Mouse (Mus musculus): ENCODE data around the gene Arg2. TPM values are rescaled to one million over a fixed set of nuclear protein-coding genes. Genes with fewer than 3 reads are reported as not detected.
A peak's percentile ranks its signal among the peaks of the same experiment; 100 is the strongest.

The Arg2 gene
- polyA plus RNA-seq, 1 experiment from 2014 or later: 0.24 TPM

GRCm38 (mm10) chr12:79135105-79135504 is 4.5 kb downstream of the Arg2 start:
- DNase-seq (ENCODE audit: low spot score): no peak
- Histone ChIP-seq H3K4me1 (peaks cover 23% of the 10 kb centered on the region), H3K36me3 (no peaks in the 10 kb centered on the region), H3K9me3 (no peaks in the 10 kb centered on the region), H3K4me3 (no peak overlapping the region), H3K27me3 (ENCODE audit: insufficient read depth, poor library complexity, severe bottlenecking) (peaks cover 49% of the 10 kb centered on the region), H3K27ac (no peak overlapping the region)
- WGBS: 41% methylated on average over 4 of the region's 4 CpGs

- no peak overlapping the region for H3K4me3 ChIP-seq
- 74% methylated on average over 7 of the region's 7 CpGs for WGBS
- no peak for DNase-seq (ENCODE audit: low spot score)
These were observed 6.4 kb downstream of the Arg2 start for GRCm38 (mm10) chr12:79136949-79137348.

GRCm38 (mm10) chr12:79138999-79139398 is 8.4 kb downstream of the Arg2 start:
- no peak overlapping the region for H3K27ac ChIP-seq
- DNase-seq (ENCODE audit: low spot score): no peak
- H3K27me3 ChIP-seq (ENCODE audit: insufficient read depth, poor library complexity, severe bottlenecking): peaks cover 11% of the 10 kb centered on the region; the same call in 1 of the 2 replicates
- no peaks in the 10 kb centered on the region for H3K36me3 ChIP-seq
- H3K4me3 ChIP-seq: no peak overlapping the region
- no peaks in the 10 kb centered on the region for H3K9me3 ChIP-seq
- peaks cover 8% of the 10 kb centered on the region for H3K4me1 ChIP-seq

More at GRCm38 (mm10) chr12:79136949-79137348, 6.4 kb downstream of the Arg2 start:
- H3K36me3 ChIP-seq: no peaks in the 10 kb centered on the region
- peaks cover 31% of the 10 kb centered on the region for H3K27me3 ChIP-seq (ENCODE audit: insufficient read depth, poor library complexity, severe bottlenecking)
- peaks cover 8% of the 10 kb centered on the region for H3K4me1 ChIP-seq
- no peaks in the 10 kb centered on the region for H3K9me3 ChIP-seq
- H3K27ac ChIP-seq: no peak overlapping the region

- Histone ChIP-seq H3K9me3 (no peaks in the 10 kb centered on the region), H3K4me1 (peaks cover 8% of the 10 kb centered on the region), H3K27ac (no peak overlapping the region), H3K4me3 (no peak overlapping the region), H3K27me3 (ENCODE audit: insufficient read depth, poor library complexity, severe bottlenecking) (peaks cover 7% of the 10 kb centered on the region; the same call in 1 of the 2 replicates), H3K36me3 (no peaks in the 10 kb centered on the region)
- 39% methylated on average over 1 of the region's 1 CpGs for WGBS
- DNase-seq (ENCODE audit: low spot score): peak; percentile 13
These were observed 8.8 kb downstream of the Arg2 start for GRCm38 (mm10) chr12:79139417-79139816.

GRCm38 (mm10) chr12:79140811-79141210 is 10.2 kb downstream of the Arg2 start:
- Histone ChIP-seq H3K4me1 (no peaks in the 10 kb centered on the region), H3K27me3 (ENCODE audit: insufficient read depth, poor library complexity, severe bottlenecking) (no peaks in the 10 kb centered on the region), H3K36me3 (no peaks in the 10 kb centered on the region), H3K9me3 (no peaks in the 10 kb centered on the region), H3K27ac (no peak overlapping the region), H3K4me3 (no peak overlapping the region)
- DNase-seq (ENCODE audit: low spot score): peak; percentile 13
- WGBS: 81% methylated on average over 2 of the region's 2 CpGs

- H3K4me1 ChIP-seq: no peaks in the 10 kb centered on the region
These were observed 10.8 kb downstream of the Arg2 start for GRCm38 (mm10) chr12:79141384-79141783.

GRCm38 (mm10) chr12:79149653-79150052 is 19.1 kb downstream of the Arg2 start:
- H3K9me3 ChIP-seq: no peaks in the 10 kb centered on the region
- H3K4me1 ChIP-seq: no peaks in the 10 kb centered on the region
- H3K4me3 ChIP-seq: no peak overlapping the region
- H3K27me3 ChIP-seq (ENCODE audit: insufficient read depth, poor library complexity, severe bottlenecking): no peaks in the 10 kb centered on the region
- 94% methylated on average over 6 of the region's 6 CpGs for WGBS
- no peak overlapping the region for H3K27ac ChIP-seq
- H3K36me3 ChIP-seq: peaks cover 6% of the 10 kb centered on the region
- DNase-seq (ENCODE audit: low spot score): no peak

More at GRCm38 (mm10) chr12:79141384-79141783, 10.8 kb downstream of the Arg2 start:
- Histone ChIP-seq H3K36me3 (no peaks in the 10 kb centered on the region), H3K9me3 (no peaks in the 10 kb centered on the region), H3K4me3 (no peak overlapping the region), H3K27ac (no peak overlapping the region), H3K27me3 (ENCODE audit: insufficient read depth, poor library complexity, severe bottlenecking) (no peaks in the 10 kb centered on the region)
- DNase-seq (ENCODE audit: low spot score): no peak

- Histone ChIP-seq H3K27me3 (ENCODE audit: insufficient read depth, poor library complexity, severe bottlenecking) (no peaks in the 10 kb centered on the region), H3K36me3 (peaks cover 72% of the 10 kb centered on the region), H3K27ac (no peak overlapping the region), H3K9me3 (no peaks in the 10 kb centered on the region), H3K4me3 (no peak overlapping the region), H3K4me1 (peaks cover 9% of the 10 kb centered on the region; the same call in 1 of the 2 replicates)
- 94% methylated on average over 3 of the region's 3 CpGs for WGBS
- no peak for DNase-seq (ENCODE audit: low spot score)
These were observed 32.3 kb downstream of the Arg2 start for GRCm38 (mm10) chr12:79162876-79163275.

- H3K27ac ChIP-seq: no peak overlapping the region
- DNase-seq (ENCODE audit: low spot score): no peak
- no peaks in the 10 kb centered on the region for H3K27me3 ChIP-seq (ENCODE audit: insufficient read depth, poor library complexity, severe bottlenecking)
- H3K36me3 ChIP-seq: peaks cover 15% of the 10 kb centered on the region
- H3K4me3 ChIP-seq: no peak overlapping the region
- peaks cover 15% of the 10 kb centered on the region; the same call in 1 of the 2 replicates for H3K4me1 ChIP-seq
- no peaks in the 10 kb centered on the region for H3K9me3 ChIP-seq
These were observed 38.6 kb downstream of the Arg2 start for GRCm38 (mm10) chr12:79169173-79169572.

- 82% methylated on average over 3 of the region's 3 CpGs for WGBS
- Histone ChIP-seq H3K27me3 (ENCODE audit: insufficient read depth, poor library complexity, severe bottlenecking) (no peaks in the 10 kb centered on the region), H3K9me3 (no peaks in the 10 kb centered on the region), H3K27ac (no peak overlapping the region), H3K4me1 (peaks cover 15% of the 10 kb centered on the region; the same call in 1 of the 2 replicates), H3K36me3 (peaks cover 14% of the 10 kb centered on the region; the same call in 1 of the 2 replicates), H3K4me3 (no peak overlapping the region)
- DNase-seq (ENCODE audit: low spot score): no peak
These were observed 39.8 kb downstream of the Arg2 start for GRCm38 (mm10) chr12:79170421-79170820.

GRCm38 (mm10) chr12:79171269-79171995 is 40.9 kb downstream of the Arg2 start:
- Histone ChIP-seq H3K9me3 (no peaks in the 10 kb centered on the region), H3K27ac (peak overlapping the region; percentile 99), H3K4me1 (peaks cover 11% of the 10 kb centered on the region; the same call in 1 of the 2 replicates), H3K36me3 (peaks cover 17% of the 10 kb centered on the region; the same call in 1 of the 2 replicates), H3K27me3 (ENCODE audit: insufficient read depth, poor library complexity, severe bottlenecking) (no peaks in the 10 kb centered on the region), H3K4me3 (peak overlapping the region; percentile 98)
- WGBS: 42% methylated on average over 12 of the region's 12 CpGs
- DNase-seq (ENCODE audit: low spot score): no peak

- H3K9me3 ChIP-seq: no peaks in the 10 kb centered on the region
- H3K4me3 ChIP-seq: peak within 1 kb of the TSS; percentile 98
- under 1% methylated on average over 67 of the region's 73 CpGs for WGBS
- peak; percentile 96 for DNase-seq (ENCODE audit: low spot score)
- peaks cover 11% of the 10 kb centered on the region; the same call in 1 of the 2 replicates for H3K4me1 ChIP-seq
- peaks cover 22% of the 10 kb centered on the region; the same call in 1 of the 2 replicates for H3K36me3 ChIP-seq
- H3K27me3 ChIP-seq (ENCODE audit: insufficient read depth, poor library complexity, severe bottlenecking): no peaks in the 10 kb centered on the region
- H3K27ac ChIP-seq: peak within 1 kb of the TSS; percentile 99
These were observed 41.7 kb downstream of the Arg2 start, which contains the start of gene Vti1b for GRCm38 (mm10) chr12:79172019-79172941. Vti1b (minus strand) TSS chr12:79172667.

- H3K4me3 ChIP-seq: no peak overlapping the region
- 72% methylated on average over 5 of the region's 5 CpGs for WGBS
- H3K4me1 ChIP-seq: peaks cover 11% of the 10 kb centered on the region; the same call in 1 of the 2 replicates
- DNase-seq (ENCODE audit: low spot score): no peak
- no peaks in the 10 kb centered on the region for H3K9me3 ChIP-seq
- H3K27ac ChIP-seq: no peak overlapping the region
- H3K27me3 ChIP-seq (ENCODE audit: insufficient read depth, poor library complexity, severe bottlenecking): no peaks in the 10 kb centered on the region
- H3K36me3 ChIP-seq: peaks cover 29% of the 10 kb centered on the region; the same call in 1 of the 2 replicates
These were observed 43.1 kb downstream of the Arg2 start for GRCm38 (mm10) chr12:79173721-79174120.
